Mouse (Mus musculus): ENCODE results near the gene Cog8. TPM values are rescaled to one million over a fixed set of nuclear protein-coding genes. Genes with fewer than 3 reads are reported as not detected.
"Not testable (repeated sequence)": the region's sequence is repeated elsewhere in the genome, so short reads cannot be mapped to it uniquely, and the experiment has no call there.

The Cog8 gene
- polyA plus RNA-seq, 1 experiment from 2014 or later: 32.8 TPM

DNA sequence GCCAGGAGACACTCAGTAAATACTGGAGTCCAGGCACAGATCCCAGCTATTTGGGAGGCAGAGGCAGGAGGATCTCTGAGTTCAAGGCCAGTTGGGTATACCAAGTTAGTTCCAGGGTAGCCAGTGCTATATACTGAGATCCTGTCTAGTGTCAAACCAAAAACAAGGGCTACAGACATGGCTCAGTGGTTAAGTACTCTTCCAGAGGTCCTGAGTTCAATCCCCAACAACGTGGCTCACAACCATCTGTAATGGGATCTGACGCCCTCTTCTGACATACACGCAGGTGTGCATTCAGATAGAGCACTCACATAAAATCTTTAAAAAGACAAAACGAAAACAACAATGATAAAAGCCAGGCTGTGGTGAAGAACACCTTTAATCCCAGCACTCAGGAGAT is 7.0 kb downstream of the Cog8 start:
- peak overlapping the region; percentile 77 for H3K4me3 ChIP-seq (ENCODE audit: low read depth, low read length)

DNA sequence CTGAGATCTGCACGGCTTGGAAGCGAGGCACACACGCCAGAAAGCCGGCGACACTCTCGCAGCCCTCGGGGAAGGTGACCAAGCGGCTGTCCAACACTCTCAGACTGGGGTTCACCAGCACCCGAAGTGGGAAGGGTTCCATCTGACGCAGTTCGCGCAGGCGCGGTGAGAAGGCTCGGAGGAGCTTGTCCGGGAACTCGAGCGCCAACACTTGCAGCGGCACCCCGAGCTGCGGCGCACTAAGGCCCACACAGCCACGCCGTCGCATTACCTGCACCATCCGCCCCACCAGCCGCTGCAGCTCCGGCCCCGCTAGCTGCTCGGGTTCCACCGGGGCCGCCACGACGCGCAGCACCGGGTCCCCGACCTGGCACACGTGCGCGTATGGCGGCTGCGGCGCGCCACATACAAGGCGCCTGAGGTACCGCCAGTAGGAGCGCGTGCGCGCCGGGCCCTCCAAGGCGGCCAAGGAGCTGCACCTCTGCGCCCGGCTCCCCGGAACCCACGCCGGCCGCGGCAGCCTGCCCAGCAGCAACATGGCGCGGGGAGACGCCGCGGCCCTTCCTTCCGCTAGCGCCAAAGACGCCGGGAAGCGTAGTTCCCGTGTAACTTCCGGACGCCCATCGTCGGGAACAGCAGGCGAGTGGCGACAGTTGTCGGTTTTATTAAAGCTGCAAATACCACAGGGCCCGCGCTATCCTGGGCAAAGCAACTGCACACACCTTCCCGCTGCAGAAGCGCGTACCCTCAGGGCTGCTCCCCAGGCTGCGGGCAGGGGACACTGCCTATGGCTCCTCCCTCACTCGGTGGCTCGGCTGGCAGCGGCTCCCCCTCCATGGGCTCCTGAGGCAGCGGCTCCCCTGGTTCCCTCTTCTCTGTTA is 8.2 kb downstream of the Cog8 start, which contains the start of gene Pdf:
Gene Pdf, minus strand, starts transcription at position 554 of the 881 bp plus-strand sequence.
- Histone ChIP-seq H3K27me3 (replicated peaks; ENCODE audit: control insufficient read depth, insufficient read depth, low read length) (no peaks in the 10 kb centered on the region), H3K27ac (replicated peaks; ENCODE audit: low read depth, low read length) (peak within 1 kb of the TSS; percentile 93), H3K36me3 (ENCODE audit: control insufficient read depth, insufficient read depth, low read length) (peaks cover 81% of the 10 kb centered on the region), H3K9ac (ENCODE audit: low read depth, low read length) (peak within 1 kb of the TSS; percentile 89), H3K9me3 (ENCODE audit: control insufficient read depth, low read length) (no peaks in the 10 kb centered on the region), H3K4me2 (ENCODE audit: low read depth, low read length) (peak within 1 kb of the TSS; percentile 86), H3K4me1 (ENCODE audit: control insufficient read depth, insufficient read depth, low read length) (no peaks in the 10 kb centered on the region), H3K4me3 (ENCODE audit: low read depth, low read length) (peak within 1 kb of the TSS; percentile 77)
- ATAC-seq (ENCODE audit: low read depth) (peak; percentile 89), DNase-seq (ENCODE audit: low spot score) (peak; percentile 89)
- WGBS: 0% methylated on average over 16 of the region's 87 CpGs

More for the DNA sequence above, 7.0 kb downstream of the Cog8 start:
- DNase-seq (ENCODE audit: low spot score) (no peak), ATAC-seq (ENCODE audit: low read depth) (no peak)
- Histone ChIP-seq H3K27me3 (replicated peaks; ENCODE audit: control insufficient read depth, insufficient read depth, low read length) (no peaks in the 10 kb centered on the region), H3K36me3 (ENCODE audit: control insufficient read depth, insufficient read depth, low read length) (peaks cover 81% of the 10 kb centered on the region), H3K9me3 (ENCODE audit: control insufficient read depth, low read length) (no peaks in the 10 kb centered on the region), H3K4me2 (ENCODE audit: low read depth, low read length) (peak overlapping the region; percentile 86), H3K9ac (ENCODE audit: low read depth, low read length) (no peak overlapping the region), H3K27ac (replicated peaks; ENCODE audit: low read depth, low read length) (0 out of 2 replicates have a peak overlapping the region, but pooled peaks have one; percentile 93), H3K4me1 (ENCODE audit: control insufficient read depth, insufficient read depth, low read length) (no peaks in the 10 kb centered on the region)
- WGBS: 97% methylated on average over 4 of the region's 4 CpGs

DNA sequence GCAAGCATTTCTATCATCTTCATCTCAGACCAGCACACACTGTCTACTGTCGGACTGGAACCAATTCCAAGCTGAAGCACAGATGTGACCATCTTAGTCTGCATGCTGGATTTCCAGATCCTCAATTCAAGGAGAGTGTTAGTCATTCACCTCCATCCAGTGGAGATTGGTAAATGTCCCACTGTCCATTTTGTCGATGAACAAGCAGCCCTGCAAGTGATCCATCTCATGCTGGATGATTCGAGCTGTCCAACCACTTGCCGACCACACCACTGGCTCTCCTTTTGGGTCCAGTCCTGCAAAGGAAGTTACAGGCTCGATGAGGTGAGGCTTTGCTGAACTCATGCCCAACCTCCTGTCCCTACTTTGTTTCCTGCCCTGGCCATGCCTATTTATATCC is 9.5 kb downstream of the Cog8 start:
- no peak for DNase-seq (ENCODE audit: low spot score)
- peak overlapping the region; percentile 86 for H3K4me2 ChIP-seq (ENCODE audit: low read depth, low read length)
- no peak for ATAC-seq (ENCODE audit: low read depth)
- no peak overlapping the region for H3K27ac ChIP-seq (replicated peaks; ENCODE audit: low read depth, low read length)
- 83% methylated on average over 5 of the region's 5 CpGs for WGBS
- H3K9ac ChIP-seq (ENCODE audit: low read depth, low read length): no peak overlapping the region
- no peaks in the 10 kb centered on the region for H3K4me1 ChIP-seq (ENCODE audit: control insufficient read depth, insufficient read depth, low read length)
- H3K27me3 ChIP-seq (replicated peaks; ENCODE audit: control insufficient read depth, insufficient read depth, low read length): no peaks in the 10 kb centered on the region
- H3K36me3 ChIP-seq (ENCODE audit: control insufficient read depth, insufficient read depth, low read length): peaks cover 82% of the 10 kb centered on the region
- 0 out of 2 replicates have a peak overlapping the region, but pooled peaks have one; percentile 77 for H3K4me3 ChIP-seq (ENCODE audit: low read depth, low read length)
- no peaks in the 10 kb centered on the region for H3K9me3 ChIP-seq (ENCODE audit: control insufficient read depth, low read length)

DNA sequence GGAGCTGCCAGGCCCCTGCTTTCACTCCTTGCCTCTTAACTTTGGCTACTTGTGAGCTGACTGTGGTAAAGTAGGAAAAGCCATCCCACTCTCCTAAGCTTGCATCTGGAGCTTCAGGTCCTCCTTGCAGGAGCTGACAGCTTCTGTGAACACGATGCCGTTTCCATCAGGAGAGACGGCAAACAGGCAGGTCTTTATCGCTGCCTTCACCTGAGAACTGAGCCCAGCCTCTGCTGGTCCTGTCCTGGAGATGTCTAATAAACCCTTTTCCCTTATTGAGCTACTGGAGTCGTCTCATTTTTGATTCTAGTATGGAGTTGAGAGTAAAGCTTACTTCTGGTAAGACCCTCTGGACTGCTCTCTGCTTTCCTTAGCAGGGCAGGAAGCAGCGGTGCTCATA is 11.0 kb downstream of the Cog8 start:
- Histone ChIP-seq H3K4me3 (ENCODE audit: low read depth, low read length) (no peak overlapping the region), H3K4me1 (ENCODE audit: control insufficient read depth, insufficient read depth, low read length) (no peaks in the 10 kb centered on the region), H3K27ac (replicated peaks; ENCODE audit: low read depth, low read length) (no peak overlapping the region), H3K4me2 (ENCODE audit: low read depth, low read length) (no peak overlapping the region), H3K36me3 (ENCODE audit: control insufficient read depth, insufficient read depth, low read length) (peaks cover 82% of the 10 kb centered on the region), H3K9me3 (ENCODE audit: control insufficient read depth, low read length) (no peaks in the 10 kb centered on the region), H3K9ac (ENCODE audit: low read depth, low read length) (no peak overlapping the region), H3K27me3 (replicated peaks; ENCODE audit: control insufficient read depth, insufficient read depth, low read length) (no peaks in the 10 kb centered on the region)
- ATAC-seq (ENCODE audit: low read depth): no peak
- WGBS: 89% methylated on average over 6 of the region's 6 CpGs
- no peak for DNase-seq (ENCODE audit: low spot score)

DNA sequence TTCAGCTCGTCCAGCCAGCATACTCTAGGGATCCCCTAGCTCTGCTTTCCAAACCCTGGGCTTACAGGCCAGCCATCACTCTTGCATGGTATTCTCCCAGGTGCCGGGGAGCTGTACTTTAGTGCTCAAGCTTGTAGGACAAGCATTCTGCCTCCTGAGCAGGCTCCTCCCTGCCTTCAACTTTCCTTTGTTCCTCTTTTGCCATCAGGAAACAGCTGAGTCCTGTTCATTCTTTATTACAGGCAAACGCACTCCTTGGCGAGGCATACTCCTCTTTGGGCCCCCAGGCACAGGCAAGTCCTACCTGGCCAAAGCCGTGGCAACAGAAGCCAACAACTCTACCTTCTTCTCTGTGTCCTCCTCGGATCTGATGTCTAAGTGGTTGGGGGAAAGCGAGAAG is 15.9 kb downstream of the Cog8 start:
- DNase-seq (ENCODE audit: low spot score) (no peak), ATAC-seq (ENCODE audit: low read depth) (no peak)
- no peak overlapping the region for H3K4me2 ChIP-seq (ENCODE audit: low read depth, low read length)
- no peak overlapping the region for H3K27ac ChIP-seq (replicated peaks; ENCODE audit: low read depth, low read length)
- H3K36me3 ChIP-seq (ENCODE audit: control insufficient read depth, insufficient read depth, low read length): peaks cover 84% of the 10 kb centered on the region
- 80% methylated on average over 7 of the region's 7 CpGs for WGBS
- H3K27me3 ChIP-seq (replicated peaks; ENCODE audit: control insufficient read depth, insufficient read depth, low read length): no peaks in the 10 kb centered on the region
- no peaks in the 10 kb centered on the region for H3K4me1 ChIP-seq (ENCODE audit: control insufficient read depth, insufficient read depth, low read length)
- H3K4me3 ChIP-seq (ENCODE audit: low read depth, low read length): no peak overlapping the region
- H3K9ac ChIP-seq (ENCODE audit: low read depth, low read length): no peak overlapping the region
- no peaks in the 10 kb centered on the region for H3K9me3 ChIP-seq (ENCODE audit: control insufficient read depth, low read length)

DNA sequence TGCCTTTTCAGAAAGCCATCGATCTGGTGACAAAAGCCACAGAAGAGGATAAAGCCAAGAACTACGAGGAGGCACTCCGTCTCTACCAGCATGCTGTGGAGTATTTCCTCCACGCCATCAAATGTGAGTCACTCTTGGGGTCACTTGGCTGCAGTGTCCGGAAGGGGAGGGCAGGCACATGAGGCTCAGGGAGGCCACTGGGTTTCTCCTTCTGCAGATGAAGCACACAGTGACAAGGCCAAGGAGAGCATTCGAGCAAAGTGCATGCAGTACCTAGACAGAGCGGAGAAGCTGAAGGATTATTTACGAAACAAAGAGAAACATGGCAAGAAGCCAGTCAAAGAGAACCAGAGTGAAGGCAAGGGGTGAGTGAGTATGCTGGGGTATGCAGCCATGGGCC is 19.9 kb downstream of the Cog8 start:
- Histone ChIP-seq H3K9me3 (ENCODE audit: control insufficient read depth, low read length) (no peaks in the 10 kb centered on the region), H3K9ac (ENCODE audit: low read depth, low read length) (no peak overlapping the region), H3K4me1 (ENCODE audit: control insufficient read depth, insufficient read depth, low read length) (peaks cover 11% of the 10 kb centered on the region), H3K36me3 (ENCODE audit: control insufficient read depth, insufficient read depth, low read length) (peaks cover 44% of the 10 kb centered on the region), H3K4me3 (ENCODE audit: low read depth, low read length) (no peak overlapping the region), H3K27me3 (replicated peaks; ENCODE audit: control insufficient read depth, insufficient read depth, low read length) (no peaks in the 10 kb centered on the region), H3K4me2 (ENCODE audit: low read depth, low read length) (no peak overlapping the region), H3K27ac (replicated peaks; ENCODE audit: low read depth, low read length) (no peak overlapping the region)
- DNase-seq (ENCODE audit: low spot score): no peak
- WGBS: 89% methylated on average over 8 of the region's 8 CpGs
- no peak for ATAC-seq (ENCODE audit: low read depth)

DNA sequence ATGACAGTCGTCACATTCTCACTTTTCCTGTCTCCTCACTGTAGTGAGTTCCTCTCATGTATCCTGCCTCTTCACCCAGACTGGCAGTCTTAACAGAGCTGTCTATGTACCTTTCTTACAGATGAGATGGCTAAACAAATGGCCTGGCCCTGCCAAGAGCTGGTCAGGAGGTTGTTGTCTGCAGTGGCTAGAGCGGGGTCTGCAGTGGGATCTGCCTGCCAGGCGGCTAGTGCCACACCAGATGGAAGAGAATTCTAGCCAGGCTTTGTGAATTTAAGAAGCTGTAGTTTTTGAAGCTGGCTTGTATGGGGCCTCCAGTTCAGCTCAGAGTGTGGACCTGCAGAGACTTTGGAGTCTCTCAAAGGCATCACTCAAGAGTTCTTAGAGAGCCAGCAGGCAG is 20.8 kb downstream of the Cog8 start:
- 89% methylated on average over 3 of the region's 3 CpGs for WGBS

DNA sequence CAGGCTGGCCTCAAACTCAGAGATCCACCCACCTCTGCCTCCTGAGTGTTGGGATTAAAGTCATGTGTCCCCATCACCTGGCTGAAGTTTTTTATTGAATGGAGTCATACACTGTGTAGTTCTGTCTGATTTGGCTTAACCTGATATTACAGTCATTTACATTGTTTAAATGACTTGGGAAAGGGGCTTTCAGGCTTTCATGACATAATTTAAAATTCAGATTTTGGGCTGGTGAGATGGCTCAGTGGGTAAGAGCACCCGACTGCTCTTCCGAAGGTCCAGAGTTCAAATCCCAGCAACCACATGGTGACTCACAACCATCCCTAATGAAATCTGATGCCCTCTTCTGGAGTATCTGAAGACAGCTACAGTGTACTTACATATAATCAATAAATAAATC is 22.9 kb downstream of the Cog8 start:
- H3K4me3 ChIP-seq (ENCODE audit: low read depth, low read length); DNase-seq (ENCODE audit: low spot score); H3K4me2 ChIP-seq (ENCODE audit: low read depth, low read length); H3K27ac ChIP-seq (replicated peaks; ENCODE audit: low read depth, low read length); ATAC-seq (ENCODE audit: low read depth); H3K9me3 ChIP-seq (ENCODE audit: control insufficient read depth, low read length); H3K9ac ChIP-seq (ENCODE audit: low read depth, low read length); H3K27me3 ChIP-seq (replicated peaks; ENCODE audit: control insufficient read depth, insufficient read depth, low read length): not testable (repeated sequence)
- H3K4me1 ChIP-seq (ENCODE audit: control insufficient read depth, insufficient read depth, low read length): peaks cover 11% of the 10 kb centered on the region
- WGBS: 87% methylated on average over 2 of the region's 2 CpGs
- peaks cover 14% of the 10 kb centered on the region for H3K36me3 ChIP-seq (ENCODE audit: control insufficient read depth, insufficient read depth, low read length)

More for the DNA sequence above, 20.8 kb downstream of the Cog8 start:
- no peak overlapping the region for H3K27ac ChIP-seq (replicated peaks; ENCODE audit: low read depth, low read length)
- no peak for DNase-seq (ENCODE audit: low spot score)
- H3K4me2 ChIP-seq (ENCODE audit: low read depth, low read length): no peak overlapping the region
- no peak overlapping the region for H3K9ac ChIP-seq (ENCODE audit: low read depth, low read length)
- no peaks in the 10 kb centered on the region for H3K27me3 ChIP-seq (replicated peaks; ENCODE audit: control insufficient read depth, insufficient read depth, low read length)
- ATAC-seq (ENCODE audit: low read depth): no peak
- peaks cover 11% of the 10 kb centered on the region for H3K4me1 ChIP-seq (ENCODE audit: control insufficient read depth, insufficient read depth, low read length)
- no peaks in the 10 kb centered on the region for H3K9me3 ChIP-seq (ENCODE audit: control insufficient read depth, low read length)
- peaks cover 34% of the 10 kb centered on the region for H3K36me3 ChIP-seq (ENCODE audit: control insufficient read depth, insufficient read depth, low read length)
- H3K4me3 ChIP-seq (ENCODE audit: low read depth, low read length): no peak overlapping the region

Measured in embryonic facial prominence, embryonic 14.5 days (tissue).